ENCODE assay signal across 22 mouse cellular contexts in the genomic region with DNA sequence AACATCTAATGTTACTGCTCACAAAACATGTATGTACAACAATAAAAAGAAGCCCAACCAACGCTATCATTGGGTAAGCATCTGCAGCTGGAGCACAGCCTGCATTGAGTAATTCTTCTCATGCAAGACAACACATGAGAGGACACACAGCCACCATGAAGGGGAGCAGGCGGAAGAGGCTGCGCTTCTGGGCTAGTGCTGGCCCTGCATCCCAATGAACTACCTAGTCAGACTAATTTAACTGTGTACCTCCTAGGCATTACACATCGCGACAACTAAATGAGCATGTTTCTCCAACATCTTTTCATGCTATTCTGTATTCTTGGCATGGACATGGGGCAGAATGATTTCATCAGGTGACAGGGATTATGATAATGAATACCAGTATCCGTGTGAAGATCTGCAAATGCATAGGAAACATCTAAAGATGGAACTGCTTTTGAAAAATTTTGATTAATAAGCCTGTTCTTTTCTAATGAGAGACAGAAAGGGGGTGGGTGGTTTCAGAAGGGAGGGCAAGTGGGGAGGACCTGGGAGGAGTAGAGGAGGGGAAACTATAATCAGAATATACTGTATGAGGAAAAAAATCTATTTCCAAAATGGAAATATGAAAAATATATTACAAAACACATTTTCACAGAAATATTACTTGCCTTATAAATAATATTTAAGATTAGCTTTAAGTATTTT. TPM values are rescaled to one million over a fixed set of nuclear protein-coding genes. Genes with fewer than 3 reads are reported as not detected.
DNase-seq lines count a peak whose midpoint lies in the region; ATAC-seq lines count a peak whose summit lies in the region.
"Had no signal": no experiment of that assay in that cellular context is flagged by ENCODE, and none has a peak within 500 bp of the region (broad histone marks: within the 10 kb centered on the region; RNA-seq: fewer than 3 reads in every experiment).

No protein-coding gene starts in this region.

- no peaks in the 10 kb centered on the region for H3K9me3 ChIP-seq in forebrain, embryonic 14.5 days (replicated peaks; ENCODE audit: control insufficient read depth, low read length)
- no peaks in the 10 kb centered on the region for H3K9me3 ChIP-seq in forebrain, embryonic 10.5 days
- no peaks in the 10 kb centered on the region for H3K9me3 ChIP-seq in hindbrain, embryonic 14.5 days (ENCODE audit: control insufficient read depth, low read length)
- H3K9me3 ChIP-seq in hindbrain, embryonic 12.5 days (replicated peaks) = no peaks in the 10 kb centered on the region
- no peaks in the 10 kb centered on the region for H3K9me3 ChIP-seq in midbrain, embryonic 12.5 days
- no peaks in the 10 kb centered on the region for H3K9me3 ChIP-seq in midbrain, embryonic 11.5 days (ENCODE audit: control insufficient read depth, low read length)
- H3K9me3 ChIP-seq in midbrain, embryonic 14.5 days (ENCODE audit: control insufficient read depth, low read length) = no peaks in the 10 kb centered on the region
- H3K9me3 ChIP-seq: G1E; hindbrain, embryonic 10.5 days; liver, embryonic 15.5 days; lung, embryonic 15.5 days had no signal

- H3K4me1 ChIP-seq in forebrain, embryonic 14.5 days (ENCODE audit: control insufficient read depth, insufficient read depth, low read length) = no peaks in the 10 kb centered on the region
- H3K4me1 ChIP-seq in forebrain, embryonic 10.5 days = 0 out of 2 replicates have a peak, but pooled peaks cover 5% of the 10 kb centered on the region
- no peaks in the 10 kb centered on the region for H3K4me1 ChIP-seq in hindbrain, embryonic 14.5 days (replicated peaks; ENCODE audit: control insufficient read depth, insufficient read depth, low read length)
- no peaks in the 10 kb centered on the region for H3K4me1 ChIP-seq in hindbrain, embryonic 12.5 days
- H3K4me1 ChIP-seq in midbrain, embryonic 12.5 days = peaks cover 4% of the 10 kb centered on the region; the same call in 1 of the 2 replicates
- no peaks in the 10 kb centered on the region for H3K4me1 ChIP-seq in midbrain, embryonic 11.5 days (ENCODE audit: control insufficient read depth, insufficient read depth, low read length)
- 0 out of 2 replicates have a peak, but pooled peaks cover 4% of the 10 kb centered on the region for H3K4me1 ChIP-seq in midbrain, embryonic 14.5 days (ENCODE audit: control insufficient read depth, insufficient read depth, low read length)
- H3K4me1 ChIP-seq: liver, embryonic 15.5 days; lung, embryonic 15.5 days had no signal

- no peak overlapping the region for H3K9ac ChIP-seq in forebrain, embryonic 14.5 days (ENCODE audit: low read length)
- H3K9ac ChIP-seq in hindbrain, embryonic 14.5 days = no peak overlapping the region; the same call in 1 of the 2 replicates
- no peak overlapping the region for H3K9ac ChIP-seq in hindbrain, embryonic 12.5 days
- no peak overlapping the region for H3K9ac ChIP-seq in midbrain, embryonic 12.5 days (replicated peaks)
- no peak overlapping the region for H3K9ac ChIP-seq in midbrain, embryonic 11.5 days (ENCODE audit: low read length)
- no peak overlapping the region for H3K9ac ChIP-seq in midbrain, embryonic 14.5 days (replicated peaks; ENCODE audit: low read length)
- H3K9ac ChIP-seq: liver, embryonic 15.5 days; lung, embryonic 15.5 days had no signal

- H3K4me3 ChIP-seq in forebrain, embryonic 14.5 days (ENCODE audit: low read depth, low read length) = no peak overlapping the region
- no peak overlapping the region for H3K4me3 ChIP-seq in forebrain, embryonic 10.5 days
- no peak overlapping the region for H3K4me3 ChIP-seq in hindbrain, embryonic 14.5 days (replicated peaks; ENCODE audit: low read length)
- no peak overlapping the region for H3K4me3 ChIP-seq in hindbrain, embryonic 12.5 days
- no peak overlapping the region for H3K4me3 ChIP-seq in midbrain, embryonic 12.5 days
- no peak overlapping the region for H3K4me3 ChIP-seq in midbrain, embryonic 11.5 days (ENCODE audit: low read depth, low read length)
- no peak overlapping the region for H3K4me3 ChIP-seq in midbrain, embryonic 14.5 days (replicated peaks; ENCODE audit: low read depth, low read length)
- H3K4me3 ChIP-seq: hindbrain, embryonic 10.5 days; liver, embryonic 15.5 days; lung, embryonic 15.5 days had no signal

- H3K36me3 ChIP-seq in forebrain, embryonic 14.5 days (ENCODE audit: control insufficient read depth, insufficient read depth, low read length) = no peaks in the 10 kb centered on the region
- H3K36me3 ChIP-seq in forebrain, embryonic 10.5 days (replicated peaks) = no peaks in the 10 kb centered on the region
- no peaks in the 10 kb centered on the region for H3K36me3 ChIP-seq in hindbrain, embryonic 14.5 days (replicated peaks; ENCODE audit: control insufficient read depth, insufficient read depth)
- no peaks in the 10 kb centered on the region for H3K36me3 ChIP-seq in hindbrain, embryonic 12.5 days
- H3K36me3 ChIP-seq in midbrain, embryonic 12.5 days = no peaks in the 10 kb centered on the region
- no peaks in the 10 kb centered on the region for H3K36me3 ChIP-seq in midbrain, embryonic 11.5 days (ENCODE audit: control insufficient read depth, insufficient read depth, low read length)
- H3K36me3 ChIP-seq in midbrain, embryonic 14.5 days (ENCODE audit: control insufficient read depth, insufficient read depth, low read length) = no peaks in the 10 kb centered on the region
- H3K36me3 ChIP-seq: G1E; hindbrain, embryonic 10.5 days; liver, embryonic 15.5 days; lung, embryonic 15.5 days had no signal

- H3K27ac ChIP-seq in forebrain, embryonic 14.5 days (ENCODE audit: low read depth, low read length) = no peak overlapping the region
- H3K27ac ChIP-seq in forebrain, embryonic 10.5 days = no peak overlapping the region
- no peak overlapping the region for H3K27ac ChIP-seq in hindbrain, embryonic 14.5 days
- no peak overlapping the region for H3K27ac ChIP-seq in hindbrain, embryonic 12.5 days
- H3K27ac ChIP-seq in midbrain, embryonic 12.5 days (replicated peaks) = 0 out of 2 replicates have a peak overlapping the region, but pooled peaks have one; percentile 35
- no peak overlapping the region for H3K27ac ChIP-seq in midbrain, embryonic 11.5 days (ENCODE audit: low read depth, low read length)
- peak overlapping the region; percentile 61 for H3K27ac ChIP-seq in midbrain, embryonic 14.5 days (replicated peaks; ENCODE audit: low read depth, low read length)
- H3K27ac ChIP-seq: hindbrain, embryonic 10.5 days; liver, embryonic 15.5 days; lung, embryonic 15.5 days had no signal

- H3K27me3 ChIP-seq in forebrain, embryonic 14.5 days (replicated peaks; ENCODE audit: control insufficient read depth, insufficient read depth, low read length) = no peaks in the 10 kb centered on the region
- H3K27me3 ChIP-seq in forebrain, embryonic 10.5 days (ENCODE audit: poor library complexity, severe bottlenecking) = no peaks in the 10 kb centered on the region
- H3K27me3 ChIP-seq in hindbrain, embryonic 14.5 days (ENCODE audit: control insufficient read depth, insufficient read depth, low read length) = no peaks in the 10 kb centered on the region
- no peaks in the 10 kb centered on the region for H3K27me3 ChIP-seq in hindbrain, embryonic 12.5 days
- H3K27me3 ChIP-seq in midbrain, embryonic 12.5 days = no peaks in the 10 kb centered on the region
- H3K27me3 ChIP-seq in midbrain, embryonic 11.5 days (ENCODE audit: control insufficient read depth, insufficient read depth, low read length) = no peaks in the 10 kb centered on the region
- no peaks in the 10 kb centered on the region for H3K27me3 ChIP-seq in midbrain, embryonic 14.5 days (ENCODE audit: control insufficient read depth, insufficient read depth, low read length)
- H3K27me3 ChIP-seq: liver, embryonic 15.5 days; lung, embryonic 15.5 days had no signal

- H3K4me2 ChIP-seq in forebrain, embryonic 14.5 days (ENCODE audit: low read length) = no peak overlapping the region
- H3K4me2 ChIP-seq in hindbrain, embryonic 14.5 days (replicated peaks) = no peak overlapping the region
- H3K4me2 ChIP-seq in hindbrain, embryonic 12.5 days (replicated peaks) = no peak overlapping the region
- H3K4me2 ChIP-seq in midbrain, embryonic 12.5 days (replicated peaks) = no peak overlapping the region
- H3K4me2 ChIP-seq in midbrain, embryonic 11.5 days = no peak overlapping the region
- no peak overlapping the region for H3K4me2 ChIP-seq in midbrain, embryonic 14.5 days (ENCODE audit: low read length)
- H3K4me2 ChIP-seq: liver, embryonic 15.5 days; lung, embryonic 15.5 days had no signal

- ATAC-seq in forebrain, embryonic 14.5 days = peak; percentile 70
- ATAC-seq in hindbrain, embryonic 14.5 days (ENCODE audit: low FRiP score) = peak; percentile 70; the same call in 1 of the 2 replicates
- no peak; the same call in 1 of the 2 replicates for ATAC-seq in hindbrain, embryonic 12.5 days (ENCODE audit: low FRiP score)
- peak; percentile 56 for ATAC-seq in midbrain, embryonic 12.5 days (ENCODE audit: low FRiP score, low read depth)
- ATAC-seq in midbrain, embryonic 11.5 days (ENCODE audit: low FRiP score) = no peak; the same call in 1 of the 2 replicates
- peak; percentile 55 for ATAC-seq in midbrain, embryonic 14.5 days (ENCODE audit: low FRiP score, low TSS enrichment)

- WGBS in forebrain, embryonic 14.5 days = 42% methylated on average over 6 of the region's 6 CpGs
- 88% methylated on average over 6 of the region's 6 CpGs for WGBS in forebrain, embryonic 10.5 days
- 49% methylated on average over 6 of the region's 6 CpGs for whole genome bisulfite sequencing in hindbrain, embryonic 14.5 days
- WGBS in hindbrain, embryonic 12.5 days = 72% methylated on average over 6 of the region's 6 CpGs
- 59% methylated on average over 6 of the region's 6 CpGs for WGBS in midbrain, embryonic 12.5 days
- 72% methylated on average over 6 of the region's 6 CpGs for WGBS in midbrain, embryonic 11.5 days
- 38% methylated on average over 6 of the region's 6 CpGs for WGBS in midbrain, embryonic 14.5 days

- DNase-seq in forebrain, embryonic 14.5 days (ENCODE audit: low spot score) = peak; percentile 35
- DNase-seq in forebrain, embryonic 10.5 days (ENCODE audit: extremely low spot score, low spot score) = no peak
- DNase-seq in hindbrain, embryonic 14.5 days (ENCODE audit: low spot score) = no peak
- no peak for DNase-seq in midbrain, embryonic 11.5 days (ENCODE audit: low spot score, missing footprints)
- peak; percentile 47 for DNase-seq in midbrain, embryonic 14.5 days
- no peak for DNase-seq in right cerebral cortex, postnatal 10 days (ENCODE audit: low spot score in 2 of 2)
- DNase-seq: adrenal gland, adult 8-10 months; cerebellum, adult 8-10 months; cerebellum, postnatal 36 days; heart, postnatal 14 days; kidney, adult 2 months; kidney, postnatal 10 days; layer of hippocampus, adult 9-11 months; lung, postnatal 36 days; thymus, adult 2 months; thymus, postnatal 36 days had no signal

RNA-seq across cellular contexts. Expression of gene Dchs2, which starts 33.9 kb away (rescaled TPM):
- 0.27 and 0.45 TPM in 2 replicates for polyA plus RNA-seq in forebrain, embryonic 14.5 days (2014; fragmentation: Nextera tagmentation; extraction: Ambion mirVana)
- polyA plus RNA-seq in forebrain, embryonic 10.5 days (2016; fragmentation: Nextera tagmentation; extraction: Ambion mirVana) = not detected in 2 replicates
- 2.1 and 2.3 TPM in 2 replicates for polyA plus RNA-seq in hindbrain, embryonic 14.5 days (2014; fragmentation: Nextera tagmentation; extraction: Ambion mirVana)
- 1.1 and 1.3 TPM in 2 replicates for polyA plus RNA-seq in hindbrain, embryonic 12.5 days (2016; fragmentation: Nextera tagmentation; extraction: Ambion mirVana)
- polyA plus RNA-seq in midbrain, embryonic 12.5 days (2016; fragmentation: Nextera tagmentation; extraction: Ambion mirVana) = 0.20 and 0.29 TPM in 2 replicates
- polyA plus RNA-seq in midbrain, embryonic 11.5 days (2014; fragmentation: Nextera tagmentation; extraction: Ambion mirVana) = 0.19 and 0.46 TPM in 2 replicates
- polyA plus RNA-seq in midbrain, embryonic 14.5 days (2014; fragmentation: Nextera tagmentation; extraction: Ambion mirVana) = 1.2 and 1.8 TPM in 2 replicates
- polyA plus RNA-seq: G1E had no signal

Comparison
In these comparisons a context has a peak if more than half of its experiments do, and no peak if none do; other contexts are left out.
1. ATAC-seq: peak in forebrain, embryonic 14.5 days (single experiment), hindbrain, embryonic 14.5 days (single experiment), midbrain, embryonic 12.5 days (single experiment) and midbrain, embryonic 14.5 days (single experiment); none in hindbrain, embryonic 12.5 days (single experiment) and midbrain, embryonic 11.5 days (single experiment).
2. DNase-seq: peak in forebrain, embryonic 14.5 days (single experiment) and midbrain, embryonic 14.5 days (single experiment); none in forebrain, embryonic 10.5 days (single experiment), hindbrain, embryonic 14.5 days (single experiment), midbrain, embryonic 11.5 days (single experiment) and right cerebral cortex, postnatal 10 days (0 of 2).
3. H3K27ac ChIP-seq: peak in midbrain, embryonic 12.5 days (single experiment) and midbrain, embryonic 14.5 days (single experiment); none in forebrain, embryonic 14.5 days (single experiment), forebrain, embryonic 10.5 days (single experiment), hindbrain, embryonic 14.5 days (single experiment), hindbrain, embryonic 12.5 days (single experiment) and midbrain, embryonic 11.5 days (single experiment).